Mouse (Mus musculus) forebrain, embryonic 16.5 days (tissue): ENCODE measurements around the gene P2ry1. TPM values are rescaled to one million over a fixed set of nuclear protein-coding genes. Genes with fewer than 3 reads are reported as not detected.

Experiments used
- ATAC-seq: fragments of 200-750 bp; cut with Nextera tagmentation; 2 replicates; pipeline ENCODE4 v1.8.0; 2017; ENCODE audit warnings: mild to moderate bottlenecking, moderate library complexity
- H3K27ac ChIP-seq: fragments of 300-500 bp; sonication (generic); 2 replicates; pipeline ENCODE4 v1.5.1; 2014; ENCODE audit warnings: low read length, control low read depth
- H3K27me3 ChIP-seq: fragments of 300-500 bp; sonication (generic); replicated peaks from 2 replicates; pipeline ENCODE4 v1.6.1; 2014; ENCODE audit warnings: low read length; ENCODE audit not compliant: control insufficient read depth, insufficient read depth
- H3K36me3 ChIP-seq: fragments of 300-500 bp; sonication (generic); 2 replicates; pipeline ENCODE4 v1.6.1; 2014; ENCODE audit not compliant: control insufficient read depth, insufficient read depth
- H3K4me1 ChIP-seq: fragments of 300-500 bp; sonication (generic); replicated peaks from 2 replicates; pipeline ENCODE4 v1.6.1; 2014; ENCODE audit warnings: low read length; ENCODE audit not compliant: control insufficient read depth, insufficient read depth
- H3K4me2 ChIP-seq: fragments of 300-500 bp; sonication (generic); 2 replicates; pipeline ENCODE4 v1.6.1; 2014; ENCODE audit warnings: mild to moderate bottlenecking, low read length, control low read depth
- H3K4me3 ChIP-seq: fragments of 300-500 bp; sonication (generic); replicated peaks from 2 replicates; pipeline ENCODE4 v1.5.1; 2014; ENCODE audit warnings: mild to moderate bottlenecking, low read length, control low read depth
- H3K9ac ChIP-seq: fragments of 300-500 bp; sonication (generic); replicated peaks from 2 replicates; pipeline ENCODE4 v1.6.1; 2014; ENCODE audit warnings: low read depth, low read length, control low read depth
- H3K9me3 ChIP-seq: fragments of 300-500 bp; sonication (generic); 2 replicates; pipeline ENCODE4 v1.6.1; 2016; ENCODE audit warnings: low read length; ENCODE audit not compliant: control insufficient read depth
- WGBS: fragments of 180-500 bp; shearing (Covaris S2); extraction: QIAGEN DNeasy Blood & Tissue Kit; methylation state at CpG from one replicate; pipeline ENCODE4 v1.1.7; 2014; 5-methylcytosine and 5-hydroxymethylcytosine counted together
- polyA plus RNA-seq: library from polyadenylated mRNA; unstranded; fragments of >200 nt; fragmentation: Nextera tagmentation; extraction: Ambion mirVana; gene quantifications from 2 replicates; pipeline ENCODE4 v1.2.1, GENCODE M21; 2015

P2ry1 gene
- polyA plus RNA-seq, 1 experiment from 2014 or later = 4.5 TPM

- no peak overlapping the region for H3K9ac ChIP-seq
- ATAC-seq = no peak
- no peaks in the 10 kb centered on the region for H3K9me3 ChIP-seq
- no peaks in the 10 kb centered on the region for H3K36me3 ChIP-seq
- peaks cover 6% of the 10 kb centered on the region; the same call in 1 of the 2 replicates for H3K27me3 ChIP-seq
- H3K4me3 ChIP-seq = no peak overlapping the region
- H3K4me1 ChIP-seq = peaks cover 5% of the 10 kb centered on the region; the same call in 1 of the 2 replicates
- H3K27ac ChIP-seq = no peak overlapping the region
- H3K4me2 ChIP-seq = no peak overlapping the region
- WGBS = 78% methylated on average over 4 of the region's 4 CpGs
These were observed 1.8 kb upstream of the P2ry1 start for GRCm38 (mm10) chr3:61000747-61001146.

- no peaks in the 10 kb centered on the region for H3K36me3 ChIP-seq
- H3K4me2 ChIP-seq = peak overlapping the region; percentile 96
- peak; percentile 69 for ATAC-seq
- H3K9ac ChIP-seq = peak overlapping the region; percentile 49
- WGBS = 1% methylated on average over 20 of the region's 20 CpGs
- peaks cover 6% of the 10 kb centered on the region; the same call in 1 of the 2 replicates for H3K27me3 ChIP-seq
- peaks cover 5% of the 10 kb centered on the region; the same call in 1 of the 2 replicates for H3K4me1 ChIP-seq
- H3K4me3 ChIP-seq = peak overlapping the region; percentile 76
- no peak overlapping the region for H3K27ac ChIP-seq
- no peaks in the 10 kb centered on the region for H3K9me3 ChIP-seq
These were observed 576 bp upstream of the P2ry1 start for GRCm38 (mm10) chr3:61001852-61002586.

- Histone ChIP-seq H3K4me2 (no peak overlapping the region), H3K27me3 (peaks cover 6% of the 10 kb centered on the region; the same call in 1 of the 2 replicates), H3K4me1 (peaks cover 5% of the 10 kb centered on the region; the same call in 1 of the 2 replicates), H3K9me3 (no peaks in the 10 kb centered on the region), H3K27ac (no peak overlapping the region), H3K36me3 (no peaks in the 10 kb centered on the region), H3K9ac (no peak overlapping the region), H3K4me3 (no peak overlapping the region)
- ATAC-seq = no peak
- WGBS = 73% methylated on average over 1 of the region's 1 CpGs
These were observed 2.0 kb downstream of the P2ry1 start for GRCm38 (mm10) chr3:61004611-61005010.

GRCm38 (mm10) chr3:61011660-61012059, 9.1 kb downstream of the P2ry1 start:
- no peaks in the 10 kb centered on the region for H3K4me1 ChIP-seq
- H3K27ac ChIP-seq = no peak overlapping the region
- H3K4me3 ChIP-seq = no peak overlapping the region
- ATAC-seq = no peak
- no peak overlapping the region for H3K9ac ChIP-seq
- no peaks in the 10 kb centered on the region for H3K36me3 ChIP-seq
- 59% methylated on average over 5 of the region's 5 CpGs for WGBS
- H3K9me3 ChIP-seq = no peaks in the 10 kb centered on the region
- H3K27me3 ChIP-seq = no peaks in the 10 kb centered on the region
- no peak overlapping the region for H3K4me2 ChIP-seq

- H3K9ac ChIP-seq = no peak overlapping the region
- no peaks in the 10 kb centered on the region for H3K9me3 ChIP-seq
- no peaks in the 10 kb centered on the region for H3K4me1 ChIP-seq
- H3K4me3 ChIP-seq = no peak overlapping the region
- no peak overlapping the region for H3K4me2 ChIP-seq
- no peak for ATAC-seq
- no peak overlapping the region for H3K27ac ChIP-seq
- no peaks in the 10 kb centered on the region for H3K27me3 ChIP-seq
- no peaks in the 10 kb centered on the region for H3K36me3 ChIP-seq
These were observed 10.0 kb downstream of the P2ry1 start for GRCm38 (mm10) chr3:61012550-61012949.

- Histone ChIP-seq H3K27me3 (no peaks in the 10 kb centered on the region), H3K9ac (no peak overlapping the region), H3K27ac (no peak overlapping the region), H3K9me3 (no peaks in the 10 kb centered on the region), H3K4me1 (no peaks in the 10 kb centered on the region), H3K4me3 (no peak overlapping the region), H3K4me2 (no peak overlapping the region), H3K36me3 (no peaks in the 10 kb centered on the region)
- ATAC-seq = no peak
- WGBS = 91% methylated on average over 2 of the region's 2 CpGs
These were observed 14.1 kb downstream of the P2ry1 start for GRCm38 (mm10) chr3:61016733-61017132.

GRCm38 (mm10) chr3:61032100-61032499, 29.5 kb downstream of the P2ry1 start:
- Histone ChIP-seq H3K27me3 (no peaks in the 10 kb centered on the region), H3K27ac (no peak overlapping the region), H3K4me1 (no peaks in the 10 kb centered on the region), H3K4me3 (no peak overlapping the region), H3K9ac (no peak overlapping the region), H3K9me3 (no peaks in the 10 kb centered on the region), H3K36me3 (no peaks in the 10 kb centered on the region), H3K4me2 (no peak overlapping the region)
- 82% methylated on average over 4 of the region's 4 CpGs for WGBS
- no peak for ATAC-seq

GRCm38 (mm10) chr3:61035633-61036032, 33.0 kb downstream of the P2ry1 start:
- peak; percentile 47; the same call in 1 of the 2 replicates for ATAC-seq
- 48% methylated on average over 5 of the region's 5 CpGs for WGBS
- Histone ChIP-seq H3K4me3 (no peak overlapping the region), H3K9me3 (no peaks in the 10 kb centered on the region), H3K27me3 (no peaks in the 10 kb centered on the region), H3K4me2 (no peak overlapping the region), H3K4me1 (no peaks in the 10 kb centered on the region), H3K27ac (no peak overlapping the region), H3K9ac (no peak overlapping the region), H3K36me3 (no peaks in the 10 kb centered on the region)

GRCm38 (mm10) chr3:61039916-61040315, 37.3 kb downstream of the P2ry1 start:
- no peaks in the 10 kb centered on the region for H3K4me1 ChIP-seq
- H3K9ac ChIP-seq = no peak overlapping the region
- no peaks in the 10 kb centered on the region for H3K9me3 ChIP-seq
- no peaks in the 10 kb centered on the region for H3K36me3 ChIP-seq
- no peak overlapping the region for H3K27ac ChIP-seq
- H3K4me3 ChIP-seq = no peak overlapping the region
- no peak for ATAC-seq
- WGBS = 47% methylated on average over 5 of the region's 5 CpGs
- no peaks in the 10 kb centered on the region for H3K27me3 ChIP-seq
- no peak overlapping the region for H3K4me2 ChIP-seq
